Mouse (Mus musculus): ENCODE measurements around the gene Neu1. TPM values are rescaled to one million over a fixed set of nuclear protein-coding genes. Genes with fewer than 3 reads are reported as not detected.
"Not testable (repeated sequence)": the region's sequence is repeated elsewhere in the genome, so short reads cannot be mapped to it uniquely, and the experiment has no call there.

Neu1 gene
- polyA plus RNA-seq, 1 experiment: 4.1 TPM

GRCm38 (mm10) chr17:34954831-34955230 lies 23.8 kb downstream of the Neu1 start:
- peaks cover 9% of the 10 kb centered on the region for H3K4me1 ChIP-seq (ENCODE audit: control insufficient read depth, insufficient read depth, low read length)
- H3K36me3 ChIP-seq (ENCODE audit: control insufficient read depth, insufficient read depth, low read length): no peaks in the 10 kb centered on the region
- TF ChIP-seq CTCF (IDR thresholded peaks at IDR 0.05; ENCODE audit: control insufficient read depth, insufficient read depth, insufficient replicate concordance, low read depth, low read length) (no peak), POLR2A (IDR thresholded peaks at IDR 0.05; ENCODE audit: control insufficient read depth, low read depth, low read length) (no peak)
- no peak overlapping the region for H3K27ac ChIP-seq (ENCODE audit: control insufficient read depth, insufficient read depth, low read depth, low read length)
- H3K4me3 ChIP-seq (ENCODE audit: control insufficient read depth, low read depth, low read length): no peak overlapping the region
- H3K27me3 ChIP-seq (ENCODE audit: control insufficient read depth, insufficient read depth, low read length): no peaks in the 10 kb centered on the region

GRCm38 (mm10) chr17:34955884-34956283 lies 24.8 kb downstream of the Neu1 start:
- H3K4me1 ChIP-seq (ENCODE audit: control insufficient read depth, insufficient read depth, low read length): peaks cover 12% of the 10 kb centered on the region
- no peaks in the 10 kb centered on the region for H3K36me3 ChIP-seq (ENCODE audit: control insufficient read depth, insufficient read depth, low read length)
- TF ChIP-seq CTCF (IDR thresholded peaks at IDR 0.05; ENCODE audit: control insufficient read depth, insufficient read depth, insufficient replicate concordance, low read depth, low read length) (no peak), POLR2A (IDR thresholded peaks at IDR 0.05; ENCODE audit: control insufficient read depth, low read depth, low read length) (no peak)
- no peak overlapping the region for H3K4me3 ChIP-seq (ENCODE audit: control insufficient read depth, low read depth, low read length)
- H3K27me3 ChIP-seq (ENCODE audit: control insufficient read depth, insufficient read depth, low read length): no peaks in the 10 kb centered on the region
- no peak overlapping the region for H3K27ac ChIP-seq (ENCODE audit: control insufficient read depth, insufficient read depth, low read depth, low read length)

- no peaks in the 10 kb centered on the region for H3K27me3 ChIP-seq (ENCODE audit: control insufficient read depth, insufficient read depth, low read length)
- TF ChIP-seq CTCF (IDR thresholded peaks at IDR 0.05; ENCODE audit: control insufficient read depth, insufficient read depth, insufficient replicate concordance, low read depth, low read length) (no peak), POLR2A (IDR thresholded peaks at IDR 0.05; ENCODE audit: control insufficient read depth, low read depth, low read length) (no peak)
These were observed 25.3 kb downstream of the Neu1 start for GRCm38 (mm10) chr17:34956340-34956739.

GRCm38 (mm10) chr17:34957291-34957690 lies 26.2 kb downstream of the Neu1 start:
- not testable (repeated sequence) for H3K27me3 ChIP-seq (ENCODE audit: control insufficient read depth, insufficient read depth, low read length); H3K4me1 ChIP-seq (ENCODE audit: control insufficient read depth, insufficient read depth, low read length)

More at GRCm38 (mm10) chr17:34956340-34956739, 25.3 kb downstream of the Neu1 start:
- Histone ChIP-seq H3K27ac (ENCODE audit: control insufficient read depth, insufficient read depth, low read depth, low read length) (no peak overlapping the region), H3K4me3 (ENCODE audit: control insufficient read depth, low read depth, low read length) (no peak overlapping the region), H3K4me1 (ENCODE audit: control insufficient read depth, insufficient read depth, low read length) (peaks cover 12% of the 10 kb centered on the region), H3K36me3 (ENCODE audit: control insufficient read depth, insufficient read depth, low read length) (no peaks in the 10 kb centered on the region)

GRCm38 (mm10) chr17:34957966-34958365 lies 26.9 kb downstream of the Neu1 start:
- not testable (repeated sequence) for H3K27me3 ChIP-seq (ENCODE audit: control insufficient read depth, insufficient read depth, low read length); H3K4me1 ChIP-seq (ENCODE audit: control insufficient read depth, insufficient read depth, low read length); H3K36me3 ChIP-seq (ENCODE audit: control insufficient read depth, insufficient read depth, low read length); H3K4me3 ChIP-seq (ENCODE audit: control insufficient read depth, low read depth, low read length); H3K27ac ChIP-seq (ENCODE audit: control insufficient read depth, insufficient read depth, low read depth, low read length)

More at GRCm38 (mm10) chr17:34957291-34957690, 26.2 kb downstream of the Neu1 start:
- not testable (repeated sequence) for H3K36me3 ChIP-seq (ENCODE audit: control insufficient read depth, insufficient read depth, low read length); H3K27ac ChIP-seq (ENCODE audit: control insufficient read depth, insufficient read depth, low read depth, low read length); H3K4me3 ChIP-seq (ENCODE audit: control insufficient read depth, low read depth, low read length)

- H3K27me3 ChIP-seq (ENCODE audit: control insufficient read depth, insufficient read depth, low read length); H3K27ac ChIP-seq (ENCODE audit: control insufficient read depth, insufficient read depth, low read depth, low read length); H3K4me1 ChIP-seq (ENCODE audit: control insufficient read depth, insufficient read depth, low read length); H3K36me3 ChIP-seq (ENCODE audit: control insufficient read depth, insufficient read depth, low read length): not testable (repeated sequence)
- H3K4me3 ChIP-seq (ENCODE audit: control insufficient read depth, low read depth, low read length): peak overlapping the region; percentile 46
These were observed 27.7 kb downstream of the Neu1 start for GRCm38 (mm10) chr17:34958734-34959129.

- Histone ChIP-seq H3K27ac (ENCODE audit: control insufficient read depth, insufficient read depth, low read depth, low read length) (peak within 1 kb of the TSS; percentile 97), H3K4me3 (ENCODE audit: control insufficient read depth, low read depth, low read length) (peak within 1 kb of the TSS; percentile 86)
- H3K27me3 ChIP-seq (ENCODE audit: control insufficient read depth, insufficient read depth, low read length); H3K4me1 ChIP-seq (ENCODE audit: control insufficient read depth, insufficient read depth, low read length); H3K36me3 ChIP-seq (ENCODE audit: control insufficient read depth, insufficient read depth, low read length): not testable (repeated sequence)
- TF ChIP-seq POLR2A (IDR thresholded peaks at IDR 0.05; ENCODE audit: control insufficient read depth, low read depth, low read length): 0 out of 2 replicates have a peak, but pooled peaks have one; percentile 32
These were observed 28.2 kb downstream of the Neu1 start, which contains the start of gene Hspa1b for GRCm38 (mm10) chr17:34959130-34959778. Hspa1b (minus strand) TSS chr17:34959238.

GRCm38 (mm10) chr17:34959881-34960515 lies 28.9 kb downstream of the Neu1 start:
- Histone ChIP-seq H3K27me3 (ENCODE audit: control insufficient read depth, insufficient read depth, low read length) (no peaks in the 10 kb centered on the region), H3K36me3 (ENCODE audit: control insufficient read depth, insufficient read depth, low read length) (no peaks in the 10 kb centered on the region), H3K4me3 (ENCODE audit: control insufficient read depth, low read depth, low read length) (peak overlapping the region; percentile 86), H3K27ac (ENCODE audit: control insufficient read depth, insufficient read depth, low read depth, low read length) (peak overlapping the region; percentile 97), H3K4me1 (ENCODE audit: control insufficient read depth, insufficient read depth, low read length) (peaks cover 8% of the 10 kb centered on the region)
- TF ChIP-seq CTCF (IDR thresholded peaks at IDR 0.05; ENCODE audit: control insufficient read depth, insufficient read depth, insufficient replicate concordance, low read depth, low read length) (no peak), POLR2A (IDR thresholded peaks at IDR 0.05; ENCODE audit: control insufficient read depth, low read depth, low read length) (no peak)

Data from testis, adult 2 months (tissue).